Comparison of ENCODE assay signal across 8 mouse cellular contexts in genomic region chrX:142967067-142967466, GRCm38 (mm10). TPM values are rescaled to one million over a fixed set of nuclear protein-coding genes. Genes with fewer than 3 reads are reported as not detected.
A peak's percentile ranks its signal among the peaks of the same experiment; 100 is the strongest.
DNase-seq lines count a peak whose midpoint lies in the region; ATAC-seq and TF ChIP-seq lines count a peak whose summit lies in the region.

No protein-coding gene starts in this region.

- peak overlapping the region; percentile 75; the same call in 1 of the 2 replicates for H3K9ac ChIP-seq in kidney, postnatal 0 days (ENCODE audit: low read depth, low read length)
- H3K9ac ChIP-seq in midbrain, embryonic 16.5 days (ENCODE audit: low read depth, low read length) = peak overlapping the region; percentile 68

- no peaks in the 10 kb centered on the region for H3K27me3 ChIP-seq in kidney, postnatal 0 days (ENCODE audit: insufficient read depth, low read length)
- peaks cover 2% of the 10 kb centered on the region for H3K27me3 ChIP-seq in midbrain, embryonic 16.5 days (ENCODE audit: control insufficient read depth, insufficient read depth, low read depth, low read length)

- WGBS in kidney, postnatal 0 days = 45% methylated on average over 7 of the region's 7 CpGs
- 51% methylated on average over 7 of the region's 7 CpGs for WGBS in midbrain, embryonic 16.5 days

- peak overlapping the region; percentile 48 for H3K4me2 ChIP-seq in kidney, postnatal 0 days (ENCODE audit: low read length)
- peak overlapping the region; percentile 46 for H3K4me2 ChIP-seq in midbrain, embryonic 16.5 days (ENCODE audit: low read length)

- H3K27ac ChIP-seq in kidney, postnatal 0 days = no peak overlapping the region
- H3K27ac ChIP-seq in midbrain, embryonic 16.5 days (ENCODE audit: low read length) = no peak overlapping the region

- no peaks in the 10 kb centered on the region for H3K4me1 ChIP-seq in kidney, postnatal 0 days (replicated peaks; ENCODE audit: insufficient read depth, low read length)
- H3K4me1 ChIP-seq in midbrain, embryonic 16.5 days (ENCODE audit: control insufficient read depth, insufficient read depth, low read length) = no peaks in the 10 kb centered on the region

- ATAC-seq in erythroid progenitor cell, adult 5-6 weeks (replicated peaks; ENCODE audit: low FRiP score, poor library complexity, severe bottlenecking) = 0 out of 2 replicates have a peak, but pooled peaks have one; percentile 43
- no peak for ATAC-seq in kidney, postnatal 0 days (replicated peaks; ENCODE audit: low FRiP score, low read depth)
- ATAC-seq in midbrain, embryonic 16.5 days = peak; percentile 37; the same call in 1 of the 2 replicates

- no peaks in the 10 kb centered on the region for H3K36me3 ChIP-seq in kidney, postnatal 0 days (ENCODE audit: insufficient read depth, low read length)
- H3K36me3 ChIP-seq in midbrain, embryonic 16.5 days (ENCODE audit: control insufficient read depth, insufficient read depth, low read length) = no peaks in the 10 kb centered on the region

- peak overlapping the region; percentile 67 for H3K4me3 ChIP-seq in kidney, postnatal 0 days (replicated peaks; ENCODE audit: low read depth, low read length)
- peak overlapping the region; percentile 64 for H3K4me3 ChIP-seq in midbrain, embryonic 16.5 days (ENCODE audit: low read depth, low read length)

- DNase-seq in embryo, embryonic 9.5 days (ENCODE audit: extremely low spot score) = peak; percentile 2
- no peak for DNase-seq in embryo, embryonic 10 days (ENCODE audit: low spot score)
- DNase-seq in B cell, adult 2 months = peak; percentile 18 to 22
- DNase-seq in kidney, postnatal 0 days (ENCODE audit: low spot score) = no peak
- DNase-seq in frontal cortex, postnatal 14 days (ENCODE audit: low spot score in 2 of 2) = no peak
- DNase-seq in right cerebral cortex, adult 18-20 months = no peak

- no peak for TF ChIP-seq CTCF in kidney, postnatal 0 days (IDR thresholded peaks at IDR 0.05; ENCODE audit: low read depth)

- no peaks in the 10 kb centered on the region for H3K9me3 ChIP-seq in kidney, postnatal 0 days (replicated peaks; ENCODE audit: low read length)
- no peaks in the 10 kb centered on the region for H3K9me3 ChIP-seq in midbrain, embryonic 16.5 days (replicated peaks; ENCODE audit: control insufficient read depth, low read length, poor library complexity, severe bottlenecking)

RNA-seq across cellular contexts. Expression of gene Ammecr1, which starts 0.5 kb away (rescaled TPM):
- 39.6 and 79.6 TPM in 2 replicates for total RNA-seq in erythroid progenitor cell, adult 5-6 weeks (2015; ENCODE audit: low replicate concordance)
- 36.4 and 37.0 TPM in 2 replicates for total RNA-seq in erythroid progenitor cell, adult 5-6 weeks (2017; ENCODE audit: low replicate concordance)
- polyA plus RNA-seq in kidney, postnatal 0 days (2015; fragmentation: Nextera tagmentation; extraction: Ambion mirVana) = 7.1 and 8.1 TPM in 2 replicates
- 2.8 and 3.8 TPM in 2 replicates for polyA plus RNA-seq in midbrain, embryonic 16.5 days (2015; fragmentation: Nextera tagmentation; extraction: Ambion mirVana)

Comparison
In these comparisons a context has a peak if more than half of its experiments do, and no peak if none do; other contexts are left out.
1. DNase-seq: peak in embryo, embryonic 9.5 days (single experiment) and B cell, adult 2 months (2 of 2); none in embryo, embryonic 10 days (single experiment), kidney, postnatal 0 days (single experiment), frontal cortex, postnatal 14 days (0 of 2) and right cerebral cortex, adult 18-20 months (single experiment).